Mouse (Mus musculus) kidney, embryonic 15.5 days (tissue): ENCODE results near the gene Ppp1r14c. TPM values are rescaled to one million over a fixed set of nuclear protein-coding genes. Genes with fewer than 3 reads are reported as not detected.
A peak's percentile ranks its signal among the peaks of the same experiment; 100 is the strongest.
"Not testable (repeated sequence)": the region's sequence is repeated elsewhere in the genome, so short reads cannot be mapped to it uniquely, and the experiment has no call there.

Source experiments
- ATAC-seq: fragments of 200-750 bp; cut with Nextera tagmentation; replicated peaks from 2 replicates; pipeline ENCODE4 v1.8.0; 2017; ENCODE audit warnings: moderate TSS enrichment; ENCODE audit not compliant: low FRiP score
- H3K27ac ChIP-seq: fragments of 300-500 bp; sonication (generic); 2 replicates; pipeline ENCODE4 v1.5.1; 2015; ENCODE audit warnings: mild to moderate bottlenecking, inconsistent platforms
- H3K27me3 ChIP-seq: fragments of 300-500 bp; sonication (generic); 2 replicates; pipeline ENCODE4 v1.6.1; 2015; ENCODE audit warnings: inconsistent platforms
- H3K36me3 ChIP-seq: fragments of 300-500 bp; sonication (generic); 2 replicates; pipeline ENCODE4 v1.6.1; 2015; ENCODE audit warnings: inconsistent platforms
- H3K4me1 ChIP-seq: fragments of 300-500 bp; sonication (generic); 2 replicates; pipeline ENCODE4 v1.6.1; 2015; ENCODE audit warnings: inconsistent platforms
- H3K4me2 ChIP-seq: fragments of 300-500 bp; sonication (generic); 2 replicates; pipeline ENCODE4 v1.6.1; 2015; ENCODE audit warnings: moderate library complexity, mild to moderate bottlenecking, inconsistent platforms
- H3K4me3 ChIP-seq: fragments of 300-500 bp; sonication (generic); replicated peaks from 2 replicates; pipeline ENCODE4 v1.5.1; 2015; ENCODE audit warnings: mild to moderate bottlenecking, inconsistent platforms
- H3K9ac ChIP-seq: fragments of 300-500 bp; sonication (generic); 2 replicates; pipeline ENCODE4 v1.6.1; 2015; ENCODE audit warnings: mild to moderate bottlenecking, inconsistent platforms
- H3K9me3 ChIP-seq: fragments of 300-500 bp; sonication (generic); replicated peaks from 2 replicates; pipeline ENCODE4 v1.6.1; 2016; ENCODE audit warnings: inconsistent platforms
- WGBS: fragments of 180-500 bp; shearing (Covaris S2); methylation state at CpG from one replicate; pipeline ENCODE4 v1.1.7; 2015; ENCODE audit warnings: mixed read lengths; 5-methylcytosine and 5-hydroxymethylcytosine counted together
- polyA plus RNA-seq: library from polyadenylated mRNA; unstranded; fragments of >200 nt; fragmentation: Nextera tagmentation; extraction: Ambion mirVana; gene quantifications from 2 replicates; pipeline ENCODE4 v1.2.1, GENCODE M21; 2015

The Ppp1r14c gene
- polyA plus RNA-seq, 1 experiment from 2014 or later = 5.2 TPM

GRCm38 (mm10) chr10:3446748-3447147 is 80.9 kb downstream of the Ppp1r14c start:
- not testable (repeated sequence) for H3K27me3 ChIP-seq, ATAC-seq, H3K9me3 ChIP-seq, H3K4me2 ChIP-seq, H3K9ac ChIP-seq, H3K4me3 ChIP-seq, H3K27ac ChIP-seq, H3K4me1 ChIP-seq, H3K36me3 ChIP-seq
- WGBS = 90% methylated on average over 10 of the region's 10 CpGs

- ATAC-seq = no peak
- no peak overlapping the region for H3K4me2 ChIP-seq
- H3K4me3 ChIP-seq = no peak overlapping the region
- H3K9me3 ChIP-seq = no peaks in the 10 kb centered on the region
- H3K27ac ChIP-seq = no peak overlapping the region
- H3K36me3 ChIP-seq = no peaks in the 10 kb centered on the region
- H3K27me3 ChIP-seq = no peaks in the 10 kb centered on the region
- WGBS = 91% methylated on average over 5 of the region's 5 CpGs
- H3K9ac ChIP-seq = no peak overlapping the region
- H3K4me1 ChIP-seq = no peaks in the 10 kb centered on the region
Observed at GRCm38 (mm10) chr10:3448699-3449098, 82.8 kb downstream of the Ppp1r14c start.

- H3K9ac ChIP-seq = no peak overlapping the region
- H3K27me3 ChIP-seq = no peaks in the 10 kb centered on the region
- no peaks in the 10 kb centered on the region for H3K9me3 ChIP-seq
- ATAC-seq = no peak
- no peak overlapping the region for H3K4me2 ChIP-seq
- H3K27ac ChIP-seq = no peak overlapping the region
- 81% methylated on average over 4 of the region's 4 CpGs for WGBS
- H3K36me3 ChIP-seq = no peaks in the 10 kb centered on the region
- no peaks in the 10 kb centered on the region for H3K4me1 ChIP-seq
- no peak overlapping the region for H3K4me3 ChIP-seq
Observed at GRCm38 (mm10) chr10:3451930-3452329, 86.1 kb downstream of the Ppp1r14c start.

GRCm38 (mm10) chr10:3452822-3453475 is 87.1 kb downstream of the Ppp1r14c start:
- Histone ChIP-seq H3K4me3 (no peak overlapping the region), H3K36me3 (no peaks in the 10 kb centered on the region), H3K27me3 (no peaks in the 10 kb centered on the region), H3K9ac (no peak overlapping the region), H3K9me3 (no peaks in the 10 kb centered on the region), H3K4me1 (no peaks in the 10 kb centered on the region), H3K4me2 (no peak overlapping the region), H3K27ac (no peak overlapping the region)
- 85% methylated on average over 3 of the region's 3 CpGs for WGBS
- ATAC-seq = no peak

GRCm38 (mm10) chr10:3458686-3459085 is 92.8 kb downstream of the Ppp1r14c start:
- Histone ChIP-seq H3K9ac (no peak overlapping the region), H3K27me3 (no peaks in the 10 kb centered on the region), H3K4me1 (no peaks in the 10 kb centered on the region), H3K4me2 (no peak overlapping the region), H3K27ac (no peak overlapping the region), H3K9me3 (no peaks in the 10 kb centered on the region), H3K36me3 (no peaks in the 10 kb centered on the region), H3K4me3 (no peak overlapping the region)
- no peak for ATAC-seq
- 79% methylated on average over 1 of the region's 1 CpGs for whole genome bisulfite sequencing

- H3K27me3 ChIP-seq = no peaks in the 10 kb centered on the region
Observed at GRCm38 (mm10) chr10:3460841-3461240, 95.0 kb downstream of the Ppp1r14c start.

GRCm38 (mm10) chr10:3466135-3466626 is 100.3 kb downstream of the Ppp1r14c start:
- 76% methylated on average over 4 of the region's 4 CpGs for WGBS
- no peak overlapping the region for H3K4me3 ChIP-seq
- H3K4me2 ChIP-seq = no peak overlapping the region
- H3K9me3 ChIP-seq = no peaks in the 10 kb centered on the region
- H3K9ac ChIP-seq = no peak overlapping the region
- ATAC-seq = no peak
- H3K27me3 ChIP-seq = no peaks in the 10 kb centered on the region
- no peaks in the 10 kb centered on the region for H3K36me3 ChIP-seq
- no peaks in the 10 kb centered on the region for H3K4me1 ChIP-seq
- no peak overlapping the region for H3K27ac ChIP-seq

More at GRCm38 (mm10) chr10:3460841-3461240, 95.0 kb downstream of the Ppp1r14c start:
- 91% methylated on average over 1 of the region's 1 CpGs for WGBS
- no peak overlapping the region for H3K4me2 ChIP-seq
- no peak overlapping the region for H3K4me3 ChIP-seq
- H3K27ac ChIP-seq = no peak overlapping the region
- H3K9me3 ChIP-seq = no peaks in the 10 kb centered on the region
- no peak for ATAC-seq
- no peaks in the 10 kb centered on the region for H3K4me1 ChIP-seq
- H3K9ac ChIP-seq = no peak overlapping the region
- H3K36me3 ChIP-seq = no peaks in the 10 kb centered on the region

- H3K36me3 ChIP-seq = no peaks in the 10 kb centered on the region
- 64% methylated on average over 4 of the region's 4 CpGs for WGBS
- H3K27me3 ChIP-seq = no peaks in the 10 kb centered on the region
- no peaks in the 10 kb centered on the region for H3K4me1 ChIP-seq
- H3K4me3 ChIP-seq = no peak overlapping the region
- no peak overlapping the region for H3K4me2 ChIP-seq
- no peak overlapping the region for H3K9ac ChIP-seq
- no peaks in the 10 kb centered on the region for H3K9me3 ChIP-seq
- ATAC-seq = peak; percentile 62
- H3K27ac ChIP-seq = no peak overlapping the region
Observed at GRCm38 (mm10) chr10:3468590-3468989, 102.7 kb downstream of the Ppp1r14c start.

- Histone ChIP-seq H3K9me3 (no peaks in the 10 kb centered on the region), H3K27me3 (no peaks in the 10 kb centered on the region), H3K9ac (no peak overlapping the region), H3K4me3 (no peak overlapping the region), H3K4me1 (no peaks in the 10 kb centered on the region), H3K4me2 (no peak overlapping the region), H3K36me3 (no peaks in the 10 kb centered on the region), H3K27ac (no peak overlapping the region)
- 77% methylated on average over 1 of the region's 1 CpGs for WGBS
- ATAC-seq = no peak
Observed at GRCm38 (mm10) chr10:3476611-3477010, 110.8 kb downstream of the Ppp1r14c start.

- Histone ChIP-seq H3K4me1 (no peaks in the 10 kb centered on the region), H3K4me3 (no peak overlapping the region), H3K4me2 (no peak overlapping the region), H3K9ac (no peak overlapping the region), H3K27ac (no peak overlapping the region), H3K9me3 (no peaks in the 10 kb centered on the region), H3K27me3 (no peaks in the 10 kb centered on the region), H3K36me3 (no peaks in the 10 kb centered on the region)
- ATAC-seq = no peak
- WGBS = 92% methylated on average over 1 of the region's 1 CpGs
Observed at GRCm38 (mm10) chr10:3479772-3480171, 113.9 kb downstream of the Ppp1r14c start.

- Histone ChIP-seq H3K9ac (no peak overlapping the region), H3K4me2 (no peak overlapping the region), H3K27me3 (no peaks in the 10 kb centered on the region), H3K4me1 (no peaks in the 10 kb centered on the region), H3K9me3 (no peaks in the 10 kb centered on the region), H3K27ac (no peak overlapping the region), H3K36me3 (no peaks in the 10 kb centered on the region), H3K4me3 (no peak overlapping the region)
- ATAC-seq = no peak
- WGBS = 79% methylated on average over 3 of the region's 3 CpGs
Observed at GRCm38 (mm10) chr10:3490052-3490451, 124.2 kb downstream of the Ppp1r14c start.

- Histone ChIP-seq H3K4me1 (no peaks in the 10 kb centered on the region), H3K27me3 (no peaks in the 10 kb centered on the region), H3K9me3 (no peaks in the 10 kb centered on the region), H3K4me2 (no peak overlapping the region), H3K27ac (no peak overlapping the region), H3K4me3 (no peak overlapping the region), H3K36me3 (no peaks in the 10 kb centered on the region), H3K9ac (no peak overlapping the region)
- ATAC-seq = no peak
- WGBS = 83% methylated on average over 2 of the region's 2 CpGs
Observed at GRCm38 (mm10) chr10:3496791-3497190, 130.9 kb downstream of the Ppp1r14c start.

- not testable (repeated sequence) for H3K27ac ChIP-seq, H3K4me2 ChIP-seq, H3K27me3 ChIP-seq, H3K9me3 ChIP-seq, H3K4me3 ChIP-seq, ATAC-seq, H3K9ac ChIP-seq, H3K4me1 ChIP-seq, H3K36me3 ChIP-seq
- WGBS = 83% methylated on average over 6 of the region's 6 CpGs
Observed at GRCm38 (mm10) chr10:3500846-3501245, 135.0 kb downstream of the Ppp1r14c start.
